Mouse (Mus musculus) stomach, embryonic 16.5 days (tissue): ENCODE measurements around the gene Slfn3. TPM values are rescaled to one million over a fixed set of nuclear protein-coding genes. Genes with fewer than 3 reads are reported as not detected.
"Not testable (repeated sequence)": the region's sequence is repeated elsewhere in the genome, so short reads cannot be mapped to it uniquely, and the experiment has no call there.

Experiments
- ATAC-seq: fragments of 200-750 bp; cut with Nextera tagmentation; 2 replicates; pipeline ENCODE4 v1.8.0; 2017; ENCODE audit warnings: moderate number of reproducible peaks, moderate TSS enrichment; ENCODE audit not compliant: insufficient read depth, low FRiP score
- H3K27ac ChIP-seq: fragments of 300-500 bp; sonication (generic); 2 replicates; pipeline ENCODE4 v1.5.1; 2014; ENCODE audit warnings: low read length
- H3K27me3 ChIP-seq: fragments of 300-500 bp; sonication (generic); 2 replicates; pipeline ENCODE4 v1.6.1; 2014; ENCODE audit warnings: low read length, control low read depth, mixed read lengths; ENCODE audit not compliant: control insufficient read depth, insufficient read depth
- H3K36me3 ChIP-seq: fragments of 300-500 bp; sonication (generic); 2 replicates; pipeline ENCODE4 v1.6.1; 2014; ENCODE audit warnings: low read length; ENCODE audit not compliant: control insufficient read depth, insufficient read depth
- H3K4me1 ChIP-seq: fragments of 300-500 bp; sonication (generic); 2 replicates; pipeline ENCODE4 v1.6.1; 2014; ENCODE audit warnings: low read length, control low read depth, mixed read lengths; ENCODE audit not compliant: control insufficient read depth, insufficient read depth
- H3K4me2 ChIP-seq: fragments of 300-500 bp; sonication (generic); 2 replicates; pipeline ENCODE4 v1.6.1; 2014; ENCODE audit warnings: low read depth, low read length, mixed read lengths
- H3K4me3 ChIP-seq: fragments of 300-500 bp; sonication (generic); replicated peaks from 2 replicates; pipeline ENCODE4 v1.5.1; 2014; ENCODE audit warnings: mild to moderate bottlenecking, low read length
- H3K9ac ChIP-seq: fragments of 300-500 bp; sonication (generic); 2 replicates; pipeline ENCODE4 v1.6.1; 2014; ENCODE audit warnings: low read length
- H3K9me3 ChIP-seq: fragments of 300-500 bp; sonication (generic); replicated peaks from 2 replicates; pipeline ENCODE4 v1.6.1; 2016; ENCODE audit warnings: low read length, control low read depth; ENCODE audit not compliant: control insufficient read depth
- WGBS: fragments of 180-500 bp; shearing (Covaris S2); extraction: QIAGEN DNeasy Blood & Tissue Kit; methylation state at CpG from one replicate; pipeline ENCODE4 v1.1.7; 2014; 5-methylcytosine and 5-hydroxymethylcytosine counted together
- polyA plus RNA-seq: library from polyadenylated mRNA; unstranded; fragments of >200 nt; fragmentation: Nextera tagmentation; extraction: Ambion mirVana; gene quantifications from 2 replicates; pipeline ENCODE4 v1.2.1, GENCODE M21; 2015

Slfn3 gene
- polyA plus RNA-seq, 1 experiment from 2014 or later = 0.80 TPM

GRCm38 (mm10) chr11:83224217-83224616 is 33.1 kb downstream of the Slfn3 start:
- H3K36me3 ChIP-seq = no peaks in the 10 kb centered on the region
- WGBS = 83% methylated on average over 9 of the region's 9 CpGs
- no peaks in the 10 kb centered on the region for H3K27me3 ChIP-seq
- 0 out of 2 replicates have a peak overlapping the region, but pooled peaks have one; percentile 5 for H3K4me3 ChIP-seq
- no peak overlapping the region for H3K9ac ChIP-seq
- H3K4me2 ChIP-seq = no peak overlapping the region
- ATAC-seq = no peak
- H3K9me3 ChIP-seq = no peaks in the 10 kb centered on the region
- no peaks in the 10 kb centered on the region for H3K4me1 ChIP-seq
- no peak overlapping the region for H3K27ac ChIP-seq

GRCm38 (mm10) chr11:83224750-83225149 is 33.6 kb downstream of the Slfn3 start:
- Histone ChIP-seq H3K4me2 (no peak overlapping the region), H3K9ac (no peak overlapping the region), H3K4me3 (peak overlapping the region; percentile 5), H3K4me1 (no peaks in the 10 kb centered on the region), H3K27me3 (no peaks in the 10 kb centered on the region), H3K9me3 (no peaks in the 10 kb centered on the region), H3K36me3 (no peaks in the 10 kb centered on the region), H3K27ac (no peak overlapping the region)
- WGBS = 54% methylated on average over 3 of the region's 3 CpGs
- no peak for ATAC-seq

GRCm38 (mm10) chr11:83225371-83225960 is 34.3 kb downstream of the Slfn3 start:
- H3K4me3 ChIP-seq = peak overlapping the region; percentile 5
- WGBS = 82% methylated on average over 9 of the region's 9 CpGs
- no peak for ATAC-seq
- no peak overlapping the region for H3K27ac ChIP-seq
- H3K4me2 ChIP-seq = no peak overlapping the region
- H3K9me3 ChIP-seq = no peaks in the 10 kb centered on the region
- no peak overlapping the region for H3K9ac ChIP-seq
- no peaks in the 10 kb centered on the region for H3K4me1 ChIP-seq
- H3K27me3 ChIP-seq = no peaks in the 10 kb centered on the region
- H3K36me3 ChIP-seq = no peaks in the 10 kb centered on the region

- Histone ChIP-seq H3K36me3 (no peaks in the 10 kb centered on the region), H3K9ac (no peak overlapping the region), H3K4me3 (no peak overlapping the region), H3K9me3 (no peaks in the 10 kb centered on the region), H3K4me2 (no peak overlapping the region), H3K4me1 (no peaks in the 10 kb centered on the region), H3K27ac (no peak overlapping the region), H3K27me3 (no peaks in the 10 kb centered on the region)
- WGBS = 77% methylated on average over 7 of the region's 7 CpGs
- ATAC-seq = no peak
Observed at GRCm38 (mm10) chr11:83227926-83228723, 37.0 kb downstream of the Slfn3 start.

GRCm38 (mm10) chr11:83230966-83231365 is 39.8 kb downstream of the Slfn3 start:
- ATAC-seq = no peak
- Histone ChIP-seq H3K4me1 (no peaks in the 10 kb centered on the region), H3K27ac (no peak overlapping the region), H3K9ac (no peak overlapping the region), H3K4me2 (no peak overlapping the region), H3K27me3 (no peaks in the 10 kb centered on the region), H3K36me3 (no peaks in the 10 kb centered on the region), H3K9me3 (no peaks in the 10 kb centered on the region), H3K4me3 (no peak overlapping the region)
- WGBS = 69% methylated on average over 3 of the region's 3 CpGs

GRCm38 (mm10) chr11:83233621-83234020 is 42.5 kb downstream of the Slfn3 start:
- not testable (repeated sequence) for H3K27ac ChIP-seq, H3K4me1 ChIP-seq, ATAC-seq, H3K27me3 ChIP-seq, H3K4me3 ChIP-seq, H3K9me3 ChIP-seq, H3K9ac ChIP-seq, H3K4me2 ChIP-seq, H3K36me3 ChIP-seq
- 31% methylated on average over 5 of the region's 5 CpGs for WGBS

- not testable (repeated sequence) for ATAC-seq
Observed at GRCm38 (mm10) chr11:83237390-83237789, 46.3 kb downstream of the Slfn3 start.

GRCm38 (mm10) chr11:83238389-83238788 is 47.3 kb downstream of the Slfn3 start:
- Histone ChIP-seq H3K27me3 (no peaks in the 10 kb centered on the region), H3K9me3 (no peaks in the 10 kb centered on the region), H3K4me3 (no peak overlapping the region), H3K4me2 (no peak overlapping the region), H3K9ac (no peak overlapping the region), H3K4me1 (no peaks in the 10 kb centered on the region), H3K27ac (no peak overlapping the region), H3K36me3 (no peaks in the 10 kb centered on the region)
- no peak for ATAC-seq
- WGBS = 88% methylated on average over 2 of the region's 2 CpGs

More at GRCm38 (mm10) chr11:83237390-83237789, 46.3 kb downstream of the Slfn3 start:
- H3K4me1 ChIP-seq, H3K4me3 ChIP-seq, H3K27ac ChIP-seq, H3K27me3 ChIP-seq, H3K4me2 ChIP-seq, H3K36me3 ChIP-seq, H3K9me3 ChIP-seq, H3K9ac ChIP-seq: not testable (repeated sequence)
- 72% methylated on average over 9 of the region's 9 CpGs for WGBS

- 22% methylated on average over 2 of the region's 2 CpGs for WGBS
- H3K4me1 ChIP-seq = no peaks in the 10 kb centered on the region
- H3K4me2 ChIP-seq = no peak overlapping the region
- no peak overlapping the region for H3K4me3 ChIP-seq
- no peaks in the 10 kb centered on the region for H3K9me3 ChIP-seq
- H3K27ac ChIP-seq = no peak overlapping the region
- H3K36me3 ChIP-seq = no peaks in the 10 kb centered on the region
- ATAC-seq = no peak
- no peaks in the 10 kb centered on the region for H3K27me3 ChIP-seq
- no peak overlapping the region for H3K9ac ChIP-seq
Observed at GRCm38 (mm10) chr11:83239811-83240210, 48.7 kb downstream of the Slfn3 start.
